9 mouse cellular contexts compared by ENCODE assay signal in genomic region chr7:19319458-19319857, GRCm38 (mm10). TPM values are rescaled to one million over a fixed set of nuclear protein-coding genes. Genes with fewer than 3 reads are reported as not detected.
DNase-seq lines count a peak whose midpoint lies in the region; ATAC-seq and TF ChIP-seq lines count a peak whose summit lies in the region.
"Had no signal": no experiment of that assay in that cellular context is flagged by ENCODE, and none has a peak within 500 bp of the region (broad histone marks: within the 10 kb centered on the region; RNA-seq: fewer than 3 reads in every experiment).

No protein-coding gene starts in this region.

- peaks cover 0 to 4% of the 10 kb centered on the region in 2 experiments; a peak in 1 of 4 replicates for H3K4me1 ChIP-seq in ES-E14 (ENCODE audit: control insufficient read depth in 2 of 2, insufficient read depth in 2 of 2, low read length in 2 of 2, poor library complexity in 1 of 2)
- peaks cover 14 to 17% of the 10 kb centered on the region in 2 experiments for H3K4me1 ChIP-seq in heart, embryonic 14.5 days (ENCODE audit: control insufficient read depth in 2 of 2, insufficient read depth in 2 of 2, low read length in 2 of 2)
- peaks cover 13% of the 10 kb centered on the region for H3K4me1 ChIP-seq in liver, embryonic 16.5 days (ENCODE audit: control insufficient read depth, low read depth, low read length)
- peaks cover 16% of the 10 kb centered on the region for H3K4me1 ChIP-seq in stomach, embryonic 15.5 days

- WGBS in heart, embryonic 14.5 days, result 15% methylated on average over 9 of the region's 9 CpGs
- WGBS in liver, embryonic 16.5 days (ENCODE audit: insufficient replicate concordance), result 25% methylated on average over 9 of the region's 9 CpGs
- WGBS in stomach, embryonic 15.5 days, result 16% methylated on average over 9 of the region's 9 CpGs

- H3K27me3 ChIP-seq in heart, embryonic 14.5 days (ENCODE audit: control insufficient read depth, insufficient read depth, low read length), result no peaks in the 10 kb centered on the region
- H3K27me3 ChIP-seq in liver, embryonic 16.5 days (ENCODE audit: control insufficient read depth, insufficient read depth, low read depth, low read length), result peaks cover 43% of the 10 kb centered on the region
- 0 out of 2 replicates have a peak, but pooled peaks cover 5% of the 10 kb centered on the region for H3K27me3 ChIP-seq in stomach, embryonic 15.5 days (replicated peaks)

- TF ChIP-seq CTCF in gastrocnemius, adult 2 months (IDR thresholded peaks at IDR 0.05), result no peak

- intact Hi-C loops in gastrocnemius, adult 2 months (cut with DNase I), result no loop called here

- H3K36me3 ChIP-seq in ES-E14 (ENCODE audit: control insufficient read depth, insufficient read depth, low read length, poor library complexity, severe bottlenecking), result no peaks in the 10 kb centered on the region
- no peaks in the 10 kb centered on the region for H3K36me3 ChIP-seq in heart, embryonic 14.5 days (ENCODE audit: control insufficient read depth, insufficient read depth, low read length)
- no peaks in the 10 kb centered on the region for H3K36me3 ChIP-seq in liver, embryonic 16.5 days (ENCODE audit: control insufficient read depth, insufficient read depth)
- H3K36me3 ChIP-seq in stomach, embryonic 15.5 days, result no peaks in the 10 kb centered on the region

- peak overlapping the region; percentile 73 for H3K4me3 ChIP-seq in gastrocnemius, adult 2 months
- H3K4me3 ChIP-seq in ES-E14 (ENCODE audit: insufficient read depth in 1 of 2, low read depth in 1 of 2, low read length in 2 of 2, poor library complexity in 1 of 2, severe bottlenecking in 1 of 2), result peak overlapping the region; percentile 59 to 68
- peak overlapping the region; percentile 48 for H3K4me3 ChIP-seq in heart, embryonic 14.5 days (ENCODE audit: control insufficient read depth in 1 of 2, insufficient read depth in 1 of 2, low read depth in 1 of 2, low read length in 2 of 2)
- peak overlapping the region; percentile 40 for H3K4me3 ChIP-seq in liver, embryonic 16.5 days (ENCODE audit: low read depth, low read length)
- peak overlapping the region; percentile 50 for H3K4me3 ChIP-seq in stomach, embryonic 15.5 days (replicated peaks)

- DNase-seq in gastrocnemius, adult 2 months, result no peak
- DNase-seq in gastrocnemius, postnatal 25 days, result no peak
- DNase-seq in ES-E14 (ENCODE audit: low read depth, low spot score), result no peak
- DNase-seq in urinary bladder, adult 2 months (ENCODE audit: low spot score), result no peak
- DNase-seq in thymus, postnatal 0 days (ENCODE audit: low spot score), result no peak

- in situ Hi-C loops in ES-E14 (cut with MboI; ENCODE audit: low sequenced_read_pairs in 2 of 2, unreplicated experiment in 2 of 2), result no loop called here

- peak; percentile 28 for ATAC-seq in heart, embryonic 14.5 days (ENCODE audit: insufficient number of reproducible peaks, insufficient read depth, low FRiP score, low read depth)
- ATAC-seq in liver, embryonic 16.5 days (ENCODE audit: low read depth), result no peak
- peak; percentile 59; the same call in 1 of the 2 replicates for ATAC-seq in stomach, embryonic 15.5 days (ENCODE audit: insufficient read depth, low FRiP score, low read depth)

- H3K9ac ChIP-seq in ES-E14 (ENCODE audit: insufficient read depth, low read depth, low read length, poor library complexity, severe bottlenecking), result peak overlapping the region; percentile 73; the same call in 1 of the 2 replicates
- H3K9ac ChIP-seq in heart, embryonic 14.5 days (ENCODE audit: low read length), result peak overlapping the region; percentile 76
- peak overlapping the region; percentile 5; the same call in 1 of the 2 replicates for H3K9ac ChIP-seq in liver, embryonic 16.5 days (ENCODE audit: low read depth, low read length)
- H3K9ac ChIP-seq in stomach, embryonic 15.5 days, result 0 out of 2 replicates have a peak overlapping the region, but pooled peaks have one; percentile 12

- peak overlapping the region; percentile 85 for H3K27ac ChIP-seq in gastrocnemius, adult 2 months
- peak overlapping the region; percentile 32; the same call in 1 of the 2 replicates for H3K27ac ChIP-seq in ES-E14 (ENCODE audit: insufficient read depth, low read depth, low read length, poor library complexity, severe bottlenecking)
- peak overlapping the region in 1 of 2 experiments; percentile 57; a peak in 2 of 4 replicates for H3K27ac ChIP-seq in heart, embryonic 14.5 days (replicated peaks in 1 of 2; ENCODE audit: control insufficient read depth in 1 of 2, insufficient read depth in 1 of 2, low read depth in 2 of 2, low read length in 2 of 2)
- no peak overlapping the region for H3K27ac ChIP-seq in liver, embryonic 16.5 days (ENCODE audit: low read length)
- H3K27ac ChIP-seq in stomach, embryonic 15.5 days, result no peak overlapping the region; the same call in 1 of the 2 replicates

- H3K4me2 ChIP-seq in heart, embryonic 14.5 days (ENCODE audit: low read length), result peak overlapping the region; percentile 87
- H3K4me2 ChIP-seq in liver, embryonic 16.5 days (ENCODE audit: low read depth, low read length), result peak overlapping the region; percentile 68
- H3K4me2 ChIP-seq in stomach, embryonic 15.5 days, result peak overlapping the region; percentile 90

- H3K9me3 ChIP-seq in ES-E14 (ENCODE audit: control insufficient read depth, insufficient read depth, low read depth, low read length), result no peaks in the 10 kb centered on the region
- H3K9me3 ChIP-seq in heart, embryonic 14.5 days (ENCODE audit: control insufficient read depth, low read length), result no peaks in the 10 kb centered on the region
- no peaks in the 10 kb centered on the region for H3K9me3 ChIP-seq in liver, embryonic 16.5 days (replicated peaks; ENCODE audit: control insufficient read depth, low read length)
- no peaks in the 10 kb centered on the region for H3K9me3 ChIP-seq in stomach, embryonic 15.5 days

TF ChIP-seq in ES-E14, 5 proteins besides CTCF, POLR2A, EP300 and RAD21:
- no peak for TF ChIP-seq ZNF384 (IDR thresholded peaks at IDR 0.05; ENCODE audit: low read depth, low read length)
- no peak for TF ChIP-seq CHD2 (IDR thresholded peaks at IDR 0.05; ENCODE audit: low read depth, low read length)
- TF ChIP-seq ZC3H11A (IDR thresholded peaks at IDR 0.05; ENCODE audit: borderline replicate concordance, low read depth, low read length), result no peak
- TF ChIP-seq MAFK (IDR thresholded peaks at IDR 0.05; ENCODE audit: insufficient read depth, low read depth, low read length), result no peak
- TF ChIP-seq HCFC1 (IDR thresholded peaks at IDR 0.05; ENCODE audit: borderline replicate concordance, insufficient read depth, low read length), result no peak

RNA-seq across cellular contexts. Expression of gene Fosb, which starts 9.6 kb away (rescaled TPM):
- total RNA-seq in gastrocnemius, adult 2 months (2021), result under 1 TPM; 0.22 to 0.59 TPM
- total RNA-seq in gastrocnemius, postnatal 25 days (2021), result under 1 TPM; 0.43 to 0.64 TPM
- 5.8 and 6.3 TPM in 2 replicates for total RNA-seq in ES-E14 (2012; rRNA removed)
- 0.22 TPM in 1 of 2 replicates, not detected in the other for polyA plus RNA-seq in heart, embryonic 14.5 days (2014; fragmentation: Nextera tagmentation; extraction: Ambion mirVana)
- not detected in 2 replicates for polyA plus RNA-seq in liver, embryonic 16.5 days (2015; fragmentation: Nextera tagmentation; extraction: Ambion mirVana)
- polyA plus RNA-seq in stomach, embryonic 15.5 days (2015; fragmentation: Nextera tagmentation; extraction: Ambion mirVana), result 0.12 and 0.17 TPM in 2 replicates
- polyA plus RNA-seq in urinary bladder, adult 2 months (2012; rRNA removed), result 1.5 and 2.6 TPM in 2 replicates
- 0.19 and 0.21 TPM in 2 replicates for polyA plus RNA-seq in thymus, postnatal 0 days (2015; fragmentation: Nextera tagmentation; extraction: Ambion mirVana)

RNA-seq across cellular contexts. Expression of gene Ercc1, which starts 25.1 kb away (rescaled TPM):
- total RNA-seq in gastrocnemius, adult 2 months (2021), result 10 to 100 TPM; 28.1 to 30.4 TPM
- total RNA-seq in gastrocnemius, postnatal 25 days (2021), result 10 to 100 TPM; 21.5 to 25.4 TPM
- 48.0 and 53.2 TPM in 2 replicates for total RNA-seq in ES-E14 (2012; rRNA removed)
- polyA plus RNA-seq in heart, embryonic 14.5 days (2014; fragmentation: Nextera tagmentation; extraction: Ambion mirVana), result 60.0 and 68.7 TPM in 2 replicates
- 11.4 and 14.5 TPM in 2 replicates for polyA plus RNA-seq in liver, embryonic 16.5 days (2015; fragmentation: Nextera tagmentation; extraction: Ambion mirVana)
- 63.7 and 66.5 TPM in 2 replicates for polyA plus RNA-seq in stomach, embryonic 15.5 days (2015; fragmentation: Nextera tagmentation; extraction: Ambion mirVana)
- polyA plus RNA-seq in urinary bladder, adult 2 months (2012; rRNA removed), result 42.3 and 47.5 TPM in 2 replicates
- polyA plus RNA-seq in thymus, postnatal 0 days (2015; fragmentation: Nextera tagmentation; extraction: Ambion mirVana), result 59.6 and 67.1 TPM in 2 replicates

RNA-seq across cellular contexts. Expression of gene Rtn2, which starts 37.0 kb away (rescaled TPM):
- total RNA-seq in gastrocnemius, adult 2 months (2021), result 1,000 to 10,000 TPM in 1 of 2 experiments, 100 to 1,000 TPM in 1; 987 to 1,150 TPM
- 100 to 1,000 TPM; 943 to 950 TPM for total RNA-seq in gastrocnemius, postnatal 25 days (2021)
- total RNA-seq in ES-E14 (2012; rRNA removed), result 9.9 and 10.8 TPM in 2 replicates
- polyA plus RNA-seq in heart, embryonic 14.5 days (2014; fragmentation: Nextera tagmentation; extraction: Ambion mirVana), result 39.2 and 43.6 TPM in 2 replicates
- 2.9 and 4.1 TPM in 2 replicates for polyA plus RNA-seq in liver, embryonic 16.5 days (2015; fragmentation: Nextera tagmentation; extraction: Ambion mirVana)
- polyA plus RNA-seq in stomach, embryonic 15.5 days (2015; fragmentation: Nextera tagmentation; extraction: Ambion mirVana), result 10.6 and 13.9 TPM in 2 replicates
- polyA plus RNA-seq in urinary bladder, adult 2 months (2012; rRNA removed), result 36.2 and 45.7 TPM in 2 replicates
- 1.6 and 2.2 TPM in 2 replicates for polyA plus RNA-seq in thymus, postnatal 0 days (2015; fragmentation: Nextera tagmentation; extraction: Ambion mirVana)
- total RNA-seq: hematopoietic stem cell, adult 5-6 weeks had no signal

RNA-seq across cellular contexts. Expression of gene Ppm1n, which starts 39.6 kb away (rescaled TPM):
- total RNA-seq in gastrocnemius, adult 2 months (2021), result under 1 TPM in 1 of 2 experiments, not detected in 1; 0.74 TPM
- total RNA-seq in gastrocnemius, postnatal 25 days (2021), result not detected
- total RNA-seq in ES-E14 (2012; rRNA removed), result 2.9 and 9.7 TPM in 2 replicates
- polyA plus RNA-seq in heart, embryonic 14.5 days (2014; fragmentation: Nextera tagmentation; extraction: Ambion mirVana), result 0.20 TPM in 1 of 2 replicates, not detected in the other
- polyA plus RNA-seq in liver, embryonic 16.5 days (2015; fragmentation: Nextera tagmentation; extraction: Ambion mirVana), result 0.11 TPM in 1 of 2 replicates, not detected in the other
- polyA plus RNA-seq in stomach, embryonic 15.5 days (2015; fragmentation: Nextera tagmentation; extraction: Ambion mirVana), result 0.21 and 0.33 TPM in 2 replicates
- polyA plus RNA-seq in urinary bladder, adult 2 months (2012; rRNA removed), result 0.04 and 0.29 TPM in 2 replicates
- polyA plus RNA-seq in thymus, postnatal 0 days (2015; fragmentation: Nextera tagmentation; extraction: Ambion mirVana), result 0.27 and 0.30 TPM in 2 replicates
- total RNA-seq: hematopoietic stem cell, adult 5-6 weeks had no signal

RNA-seq across cellular contexts. Expression of gene Cd3eap, which starts 39.8 kb away (rescaled TPM):
- 10 to 100 TPM; 11.4 to 11.5 TPM for total RNA-seq in gastrocnemius, adult 2 months (2021)
- total RNA-seq in gastrocnemius, postnatal 25 days (2021), result 10 to 100 TPM in 1 of 2 experiments, 1 to 10 TPM in 1; 8.5 to 10.1 TPM
- 18.3 and 26.7 TPM in 2 replicates for total RNA-seq in ES-E14 (2012; rRNA removed)
- polyA plus RNA-seq in heart, embryonic 14.5 days (2014; fragmentation: Nextera tagmentation; extraction: Ambion mirVana), result 12.7 and 15.7 TPM in 2 replicates
- polyA plus RNA-seq in liver, embryonic 16.5 days (2015; fragmentation: Nextera tagmentation; extraction: Ambion mirVana), result 6.8 TPM in 2 replicates
- 24.9 and 26.1 TPM in 2 replicates for polyA plus RNA-seq in stomach, embryonic 15.5 days (2015; fragmentation: Nextera tagmentation; extraction: Ambion mirVana)
- 8.9 and 9.8 TPM in 2 replicates for polyA plus RNA-seq in urinary bladder, adult 2 months (2012; rRNA removed)
- 15.8 and 18.7 TPM in 2 replicates for polyA plus RNA-seq in thymus, postnatal 0 days (2015; fragmentation: Nextera tagmentation; extraction: Ambion mirVana)

Comparison
In these comparisons a context has a peak if more than half of its experiments do, and no peak if none do; other contexts are left out.
1. H3K27ac ChIP-seq: peak in gastrocnemius, adult 2 months (single experiment) and ES-E14 (single experiment); none in liver, embryonic 16.5 days (single experiment) and stomach, embryonic 15.5 days (single experiment).
2. H3K9ac ChIP-seq: peak in every context shown above with its lines; median percentile 76 in heart, embryonic 14.5 days; 73 in ES-E14; 12 in stomach, embryonic 15.5 days; 5 in liver, embryonic 16.5 days.
3. Peak in every context shown above with its lines, with median percentiles within 50 percentile points of each other: H3K4me3 ChIP-seq and H3K4me2 ChIP-seq.